Mouse (Mus musculus) T-helper 1 cell (primary cell): ENCODE measurements around the gene Vmn1r206.
"Not testable (repeated sequence)": the region's sequence is repeated elsewhere in the genome, so short reads cannot be mapped to it uniquely, and the experiment has no call there.

Experiments used
- in situ Hi-C: fragments of 300-600 bp; cut with MboI, MseI; formaldehyde crosslinking; loops from one replicate; pipeline ENCODE4 v1.15.1; 2025; ENCODE audit warnings: high pct_unique_total_duplicates

Gene Vmn1r206

GRCm38 (mm10) chr13:22624151-22624550 is at the start of gene Vmn1r206:
Gene Vmn1r206 (minus strand): TSS chr13:22624251.
- in situ Hi-C loops, result not testable (repeated sequence)

- in situ Hi-C loops, result no loop called here
Measured at GRCm38 (mm10) chr13:22592900-22593299, 31.2 kb downstream of the Vmn1r206 start, which contains the start of gene Vmn1r205. Gene Vmn1r205 (minus strand): TSS chr13:22593000.

- in situ Hi-C loops, result not testable (repeated sequence)
Measured at GRCm38 (mm10) chr13:22583336-22583735, 40.7 kb downstream of the Vmn1r206 start.

- in situ Hi-C loops, result not testable (repeated sequence)
Measured at GRCm38 (mm10) chr13:22574911-22575310, 49.1 kb downstream of the Vmn1r206 start.
